Mouse (Mus musculus) embryonic facial prominence, embryonic 12.5 days (tissue): ENCODE results near the gene Tdrd1. TPM values are rescaled to one million over a fixed set of nuclear protein-coding genes. Genes with fewer than 3 reads are reported as not detected.

Source experiments
- ATAC-seq: fragments of 200-750 bp; cut with Nextera tagmentation; 2 replicates; pipeline ENCODE4 v1.8.0; 2017; ENCODE audit not compliant: insufficient number of reproducible peaks, insufficient read depth, low FRiP score, low TSS enrichment
- H3K27ac ChIP-seq: fragments of 300-500 bp; sonication (generic); 2 replicates; pipeline ENCODE4 v1.5.1; 2016; ENCODE audit warnings: mild to moderate bottlenecking
- H3K27me3 ChIP-seq: fragments of 300-500 bp; sonication (generic); 2 replicates; pipeline ENCODE4 v1.6.1; 2016; ENCODE audit warnings: mild to moderate bottlenecking, moderate library complexity
- H3K36me3 ChIP-seq: fragments of 300-500 bp; sonication (generic); 2 replicates; pipeline ENCODE4 v1.6.1; 2016; ENCODE audit warnings: mild to moderate bottlenecking
- H3K4me1 ChIP-seq: fragments of 300-500 bp; sonication (generic); 2 replicates; pipeline ENCODE4 v1.6.1; 2016
- H3K4me2 ChIP-seq: fragments of 300-500 bp; sonication (generic); replicated peaks from 2 replicates; pipeline ENCODE4 v1.6.1; 2016; ENCODE audit warnings: mild to moderate bottlenecking, moderate library complexity
- H3K4me3 ChIP-seq: fragments of 300-500 bp; sonication (generic); 2 replicates; pipeline ENCODE4 v1.5.1; 2016; ENCODE audit warnings: mild to moderate bottlenecking
- H3K9ac ChIP-seq: fragments of 300-500 bp; sonication (generic); 2 replicates; pipeline ENCODE4 v1.6.1; 2016; ENCODE audit warnings: mild to moderate bottlenecking, moderate library complexity
- H3K9me3 ChIP-seq: fragments of 300-500 bp; sonication (generic); 2 replicates; pipeline ENCODE4 v1.6.1; 2016; ENCODE audit warnings: mild to moderate bottlenecking, moderate library complexity
- WGBS: fragments of 180-500 bp; shearing (Covaris S2); methylation state at CpG from one replicate; pipeline ENCODE4 v1.1.7; 2016; 5-methylcytosine and 5-hydroxymethylcytosine counted together
- polyA plus RNA-seq: library from polyadenylated mRNA; unstranded; fragments of >200 nt; fragmentation: Nextera tagmentation; extraction: Ambion mirVana; gene quantifications from 2 replicates; pipeline ENCODE4 v1.2.1, GENCODE M21; 2016

Tdrd1 gene
- polyA plus RNA-seq, 1 experiment from 2014 or later, result 2.0 TPM

DNA sequence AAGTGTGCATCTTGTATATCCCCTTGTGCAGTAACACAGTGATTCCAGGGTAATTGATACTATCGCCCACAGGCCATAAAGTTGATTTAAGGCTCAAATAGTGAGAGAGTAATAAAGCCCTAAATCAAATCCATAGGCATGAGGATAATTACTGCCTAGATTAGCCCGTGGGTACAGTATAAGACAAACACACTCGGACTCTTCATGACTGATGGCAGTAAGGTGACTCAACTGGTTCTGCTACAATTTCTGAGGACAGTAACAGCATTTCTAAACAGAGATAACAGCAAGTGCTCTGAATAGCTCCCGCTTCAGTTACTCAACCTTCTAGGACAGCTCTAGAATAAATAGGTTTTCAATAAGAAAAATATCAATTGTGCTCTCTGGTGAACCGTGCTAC is 18.9 kb upstream of the Tdrd1 start:
- H3K27ac ChIP-seq, result no peak overlapping the region
- WGBS, result 76% methylated on average over 5 of the region's 5 CpGs
- no peak overlapping the region for H3K9ac ChIP-seq
- no peak overlapping the region for H3K4me3 ChIP-seq
- H3K27me3 ChIP-seq, result no peaks in the 10 kb centered on the region
- H3K36me3 ChIP-seq, result peaks cover 43% of the 10 kb centered on the region
- H3K4me2 ChIP-seq, result no peak overlapping the region
- no peaks in the 10 kb centered on the region for H3K9me3 ChIP-seq
- no peak for ATAC-seq
- H3K4me1 ChIP-seq, result 0 out of 2 replicates have a peak, but pooled peaks cover 3% of the 10 kb centered on the region

- Histone ChIP-seq H3K4me1 (0 out of 2 replicates have a peak, but pooled peaks cover 3% of the 10 kb centered on the region), H3K36me3 (peaks cover 45% of the 10 kb centered on the region), H3K9ac (no peak overlapping the region), H3K4me3 (no peak overlapping the region), H3K27ac (no peak overlapping the region), H3K27me3 (no peaks in the 10 kb centered on the region), H3K4me2 (no peak overlapping the region), H3K9me3 (no peaks in the 10 kb centered on the region)
- WGBS, result 60% methylated on average over 5 of the region's 5 CpGs
- no peak for ATAC-seq
Measured at GRCm38 (mm10) chr19:56808771-56809170, 17.2 kb upstream of the Tdrd1 start.

DNA sequence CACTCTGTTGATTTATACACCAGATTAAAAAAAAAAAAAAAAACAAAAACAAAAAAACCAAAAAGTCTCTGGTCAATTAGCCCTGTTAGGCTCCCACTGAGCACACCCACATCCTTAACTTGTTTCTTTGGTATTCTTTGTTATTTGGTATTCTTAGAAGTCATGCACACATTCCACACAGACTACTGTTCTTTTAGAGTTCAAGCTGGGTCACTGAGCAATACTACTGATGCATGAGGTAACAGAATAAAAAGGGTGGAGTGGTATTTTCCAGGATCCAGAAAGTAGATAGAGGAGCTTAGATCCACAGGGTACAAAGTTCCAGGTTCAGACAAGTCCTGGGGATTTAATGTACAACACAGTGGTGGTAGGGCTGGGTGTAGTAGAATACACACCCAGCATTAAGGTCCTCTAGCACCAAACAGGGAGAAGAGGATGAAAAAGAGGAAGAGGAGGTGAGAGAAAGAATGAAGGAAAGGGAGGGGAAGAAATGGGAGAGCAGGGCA is 15.3 kb upstream of the Tdrd1 start:
- no peak for ATAC-seq
- Histone ChIP-seq H3K36me3 (peaks cover 38% of the 10 kb centered on the region), H3K9ac (no peak overlapping the region), H3K4me2 (no peak overlapping the region), H3K9me3 (no peaks in the 10 kb centered on the region), H3K4me1 (0 out of 2 replicates have a peak, but pooled peaks cover 3% of the 10 kb centered on the region), H3K4me3 (no peak overlapping the region), H3K27ac (no peak overlapping the region), H3K27me3 (no peaks in the 10 kb centered on the region)

- WGBS, result 42% methylated on average over 9 of the region's 9 CpGs
- H3K4me1 ChIP-seq, result peaks cover 9% of the 10 kb centered on the region
- H3K27ac ChIP-seq, result no peak overlapping the region
- ATAC-seq, result no peak
- H3K9ac ChIP-seq, result no peak overlapping the region
- H3K4me2 ChIP-seq, result no peak overlapping the region
- no peak overlapping the region for H3K4me3 ChIP-seq
- H3K27me3 ChIP-seq, result no peaks in the 10 kb centered on the region
- peaks cover 34% of the 10 kb centered on the region for H3K36me3 ChIP-seq
- H3K9me3 ChIP-seq, result no peaks in the 10 kb centered on the region
Measured at GRCm38 (mm10) chr19:56811590-56811989, 14.4 kb upstream of the Tdrd1 start.

GRCm38 (mm10) chr19:56813360-56813759 is 12.6 kb upstream of the Tdrd1 start:
- H3K9ac ChIP-seq, result no peak overlapping the region
- H3K27me3 ChIP-seq, result no peaks in the 10 kb centered on the region
- no peak overlapping the region for H3K27ac ChIP-seq
- ATAC-seq, result no peak
- H3K9me3 ChIP-seq, result no peaks in the 10 kb centered on the region
- peaks cover 27% of the 10 kb centered on the region for H3K4me1 ChIP-seq
- H3K4me3 ChIP-seq, result no peak overlapping the region
- WGBS, result 88% methylated on average over 4 of the region's 4 CpGs
- H3K4me2 ChIP-seq, result no peak overlapping the region
- peaks cover 19% of the 10 kb centered on the region for H3K36me3 ChIP-seq

GRCm38 (mm10) chr19:56817851-56818526 is 8.0 kb upstream of the Tdrd1 start:
- H3K4me2 ChIP-seq, result 0 out of 2 replicates have a peak overlapping the region, but pooled peaks have one; percentile 16
- peaks cover 4% of the 10 kb centered on the region for H3K36me3 ChIP-seq
- WGBS, result 52% methylated on average over 14 of the region's 14 CpGs
- H3K27ac ChIP-seq, result 0 out of 2 replicates have a peak overlapping the region, but pooled peaks have one; percentile 38
- no peak overlapping the region for H3K4me3 ChIP-seq
- no peaks in the 10 kb centered on the region for H3K9me3 ChIP-seq
- H3K4me1 ChIP-seq, result peaks cover 44% of the 10 kb centered on the region
- H3K27me3 ChIP-seq, result no peaks in the 10 kb centered on the region
- ATAC-seq, result no peak
- H3K9ac ChIP-seq, result no peak overlapping the region

GRCm38 (mm10) chr19:56821040-56821797 is 4.8 kb upstream of the Tdrd1 start:
- Histone ChIP-seq H3K27ac (peak overlapping the region; percentile 87; the same call in 1 of the 2 replicates), H3K36me3 (no peaks in the 10 kb centered on the region), H3K27me3 (peaks cover 3% of the 10 kb centered on the region; the same call in 1 of the 2 replicates), H3K9me3 (no peaks in the 10 kb centered on the region), H3K4me1 (peaks cover 41% of the 10 kb centered on the region), H3K9ac (peak overlapping the region; percentile 92), H3K4me2 (peak overlapping the region; percentile 64), H3K4me3 (peak overlapping the region; percentile 98)
- WGBS, result 7% methylated on average over 22 of the region's 22 CpGs
- ATAC-seq, result no peak

GRCm38 (mm10) chr19:56821798-56822447 is 4.1 kb upstream of the Tdrd1 start, which contains the start of gene Ccdc186:
Gene Ccdc186 (minus strand): TSS chr19:56822190.
- Histone ChIP-seq H3K36me3 (no peaks in the 10 kb centered on the region), H3K9ac (peak within 1 kb of the TSS; percentile 92), H3K27ac (peak within 1 kb of the TSS; percentile 87), H3K4me1 (peaks cover 34% of the 10 kb centered on the region), H3K4me3 (peak within 1 kb of the TSS; percentile 98), H3K27me3 (peaks cover 3% of the 10 kb centered on the region; the same call in 1 of the 2 replicates), H3K9me3 (no peaks in the 10 kb centered on the region), H3K4me2 (peak within 1 kb of the TSS; percentile 64)
- ATAC-seq, result peak; percentile 86
- under 1% methylated on average over 79 of the region's 79 CpGs for WGBS

DNA sequence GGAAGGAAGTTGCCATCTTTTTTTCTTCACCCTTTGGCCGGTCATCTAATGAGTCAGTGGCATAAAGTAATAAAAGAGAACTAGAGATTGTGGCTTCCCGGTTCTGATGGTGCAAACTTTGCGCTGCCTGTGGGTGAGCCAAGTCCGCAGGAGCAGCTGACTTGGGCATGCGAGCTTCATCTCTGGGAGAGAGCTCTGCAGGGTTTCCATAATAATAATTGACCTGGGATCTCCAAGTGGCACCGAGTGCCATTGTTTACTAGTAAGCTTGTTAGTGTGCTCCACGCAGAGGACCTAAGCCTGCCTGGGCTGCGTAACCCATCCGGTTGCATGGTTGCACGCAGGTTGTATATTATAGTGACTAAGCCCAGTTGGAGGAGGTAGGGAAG is 3.6 kb upstream of the Tdrd1 start:
- 22% methylated on average over 10 of the region's 10 CpGs for WGBS
- Histone ChIP-seq H3K4me3 (peak overlapping the region; percentile 98), H3K36me3 (no peaks in the 10 kb centered on the region), H3K9ac (peak overlapping the region; percentile 41), H3K4me2 (peak overlapping the region; percentile 64), H3K4me1 (peaks cover 29% of the 10 kb centered on the region), H3K9me3 (no peaks in the 10 kb centered on the region), H3K27ac (no peak overlapping the region), H3K27me3 (peaks cover 3% of the 10 kb centered on the region; the same call in 1 of the 2 replicates)
- no peak for ATAC-seq

DNA sequence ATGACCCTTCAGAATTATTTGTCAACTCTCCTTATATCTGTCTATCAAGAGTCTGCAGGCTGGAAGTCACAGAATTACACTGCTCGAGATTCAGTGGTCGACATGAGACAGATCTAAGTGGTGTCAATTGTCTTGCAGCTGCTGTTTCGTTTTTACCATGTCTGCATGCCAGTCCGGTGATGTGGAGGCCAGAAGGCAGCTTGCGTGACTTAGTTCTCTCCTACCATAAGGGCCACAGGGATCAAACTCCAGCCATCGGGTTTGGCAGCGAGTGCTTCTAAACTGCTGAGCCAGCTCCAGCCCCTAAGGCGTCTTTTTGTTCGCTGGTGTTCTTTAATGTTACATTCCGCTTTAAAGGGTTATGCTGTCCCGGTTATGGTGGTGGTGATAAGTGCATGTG is 2.3 kb downstream of the Tdrd1 start:
- H3K27ac ChIP-seq, result no peak overlapping the region
- peaks cover 3% of the 10 kb centered on the region; the same call in 1 of the 2 replicates for H3K27me3 ChIP-seq
- H3K4me3 ChIP-seq, result no peak overlapping the region
- no peak for ATAC-seq
- no peaks in the 10 kb centered on the region for H3K4me1 ChIP-seq
- H3K36me3 ChIP-seq, result no peaks in the 10 kb centered on the region
- no peaks in the 10 kb centered on the region for H3K9me3 ChIP-seq
- WGBS, result 74% methylated on average over 11 of the region's 11 CpGs
- no peak overlapping the region for H3K4me2 ChIP-seq
- H3K9ac ChIP-seq, result no peak overlapping the region

- ATAC-seq, result no peak
- H3K36me3 ChIP-seq, result no peaks in the 10 kb centered on the region
- 91% methylated on average over 9 of the region's 9 CpGs for WGBS
- no peak overlapping the region for H3K9ac ChIP-seq
- H3K4me1 ChIP-seq, result no peaks in the 10 kb centered on the region
- no peak overlapping the region for H3K27ac ChIP-seq
- no peak overlapping the region for H3K4me2 ChIP-seq
- no peaks in the 10 kb centered on the region for H3K9me3 ChIP-seq
- peaks cover 3% of the 10 kb centered on the region; the same call in 1 of the 2 replicates for H3K27me3 ChIP-seq
- H3K4me3 ChIP-seq, result no peak overlapping the region
Measured at GRCm38 (mm10) chr19:56829267-56829666, 3.3 kb downstream of the Tdrd1 start.
